Mouse (Mus musculus) testis, adult 2 months (tissue): Measurements from ENCODE around the gene Rpn1.

Experiments
- CTCF ChIP-seq: fragments of 200-500 bp; IDR thresholded peaks from 2 replicates; pipeline ENCODE4 v1.5.1; 2012; ENCODE audit warnings: low read depth, mild to moderate bottlenecking, inconsistent platforms, low read length, moderate library complexity; ENCODE audit not compliant: control insufficient read depth, insufficient read depth, insufficient replicate concordance
- POLR2A ChIP-seq: fragments of 200-500 bp; IDR thresholded peaks from 2 replicates; pipeline ENCODE4 v1.6.1; 2012; ENCODE audit warnings: low read depth, mild to moderate bottlenecking, inconsistent platforms, low read length, moderate library complexity; ENCODE audit not compliant: control insufficient read depth

- TF ChIP-seq CTCF (no peak), POLR2A (no peak)
These were observed 67.9 kb downstream of the Rpn1 start for GRCm38 (mm10) chr6:88152127-88152705.
